Mouse (Mus musculus) left cerebral cortex, adult 11 months (tissue): Measurements from ENCODE around the gene Pla2g7.
A peak's percentile ranks its signal among the peaks of the same experiment; 100 is the strongest.
"Not testable (repeated sequence)": the region's sequence is repeated elsewhere in the genome, so short reads cannot be mapped to it uniquely, and the experiment has no call there.

Experiments used
- DNase-seq: peaks from one replicate; pipeline ENCODE4 v3.0.0; 2022; ENCODE audit warnings: low spot score

The Pla2g7 gene

DNA sequence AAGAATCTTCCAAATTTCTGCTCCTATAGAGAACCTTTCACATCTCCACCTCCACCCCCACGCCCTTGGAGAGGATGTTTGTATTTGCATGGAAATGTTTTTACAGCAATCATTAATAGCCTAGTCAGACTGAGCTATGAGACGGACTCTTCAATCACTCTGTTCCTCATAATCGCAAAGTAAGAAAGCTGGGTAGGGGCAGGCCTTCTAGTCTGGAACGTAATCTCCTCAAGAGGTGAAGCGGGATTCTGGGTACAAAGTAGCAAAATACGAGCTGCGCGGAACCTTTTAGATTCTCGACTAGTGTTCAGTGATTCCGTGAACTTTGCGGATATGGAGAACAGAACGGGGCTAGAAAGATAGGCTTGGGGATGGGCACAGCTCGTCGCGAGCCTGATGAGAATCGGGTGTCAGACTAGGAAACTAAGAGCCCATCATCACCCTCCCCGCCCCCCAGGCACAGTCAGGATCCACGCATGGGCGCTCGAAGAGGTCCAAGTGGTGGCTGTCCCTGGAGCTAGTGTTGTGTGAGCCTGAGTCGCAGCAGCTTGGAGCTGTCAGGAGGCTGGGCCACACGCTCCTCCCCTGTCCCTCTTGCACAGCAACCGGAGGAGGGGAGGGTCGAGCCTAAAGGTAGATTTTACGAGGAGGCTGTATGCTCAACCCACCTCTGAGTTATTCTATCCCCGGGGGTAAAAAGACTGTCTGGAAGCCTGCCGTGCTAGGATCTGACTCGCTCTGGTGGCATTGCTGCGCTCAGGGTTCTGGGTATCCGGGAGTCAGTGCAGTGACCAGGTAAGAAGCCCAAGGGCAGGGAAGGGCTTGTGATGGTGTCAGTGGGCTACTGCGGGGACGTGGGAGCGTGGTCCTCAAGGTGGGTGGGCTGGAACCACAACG, at the start of gene Pla2g7:
Gene Pla2g7 (plus strand): TSS at position 107 of the 897 bp plus-strand sequence.
- DNase-seq, result no peak

DNA sequence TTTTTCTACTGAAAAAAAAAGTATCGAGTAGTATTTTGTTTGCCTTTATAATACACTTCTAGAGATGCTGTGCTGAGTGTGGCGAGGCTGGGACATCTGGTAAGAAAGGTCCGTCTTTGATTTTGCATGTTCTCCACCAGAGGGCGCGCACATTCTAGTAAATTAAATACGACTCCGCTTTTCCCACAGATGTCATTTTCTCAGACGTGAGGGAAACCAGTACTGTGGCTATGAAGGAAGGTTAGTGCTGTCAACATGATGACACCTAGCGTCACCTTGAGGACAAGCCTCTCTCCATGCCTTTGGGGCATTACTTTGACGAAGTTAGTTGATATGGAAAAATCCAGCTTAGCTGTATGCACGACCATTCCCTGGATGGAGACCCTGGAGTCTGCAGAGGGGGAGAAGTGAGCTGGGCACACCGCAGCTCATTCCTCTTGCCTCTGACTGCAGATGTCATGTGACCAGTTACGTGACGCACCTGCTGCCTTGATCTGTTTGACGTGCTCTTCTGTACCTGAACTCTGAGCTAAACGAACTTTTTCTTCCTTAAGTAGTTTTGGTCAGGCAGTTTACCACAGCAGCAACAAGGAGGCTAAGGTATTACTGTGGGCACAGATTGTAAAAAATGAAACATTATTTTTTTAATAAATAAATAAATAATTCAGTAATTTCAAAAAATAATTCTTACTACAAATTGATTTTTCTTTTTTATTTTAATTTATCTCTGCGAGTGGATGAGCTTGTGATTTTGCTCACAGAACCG, 49.1 kb upstream of the Pla2g7 start:
- DNase-seq, result peak; percentile 24

DNA sequence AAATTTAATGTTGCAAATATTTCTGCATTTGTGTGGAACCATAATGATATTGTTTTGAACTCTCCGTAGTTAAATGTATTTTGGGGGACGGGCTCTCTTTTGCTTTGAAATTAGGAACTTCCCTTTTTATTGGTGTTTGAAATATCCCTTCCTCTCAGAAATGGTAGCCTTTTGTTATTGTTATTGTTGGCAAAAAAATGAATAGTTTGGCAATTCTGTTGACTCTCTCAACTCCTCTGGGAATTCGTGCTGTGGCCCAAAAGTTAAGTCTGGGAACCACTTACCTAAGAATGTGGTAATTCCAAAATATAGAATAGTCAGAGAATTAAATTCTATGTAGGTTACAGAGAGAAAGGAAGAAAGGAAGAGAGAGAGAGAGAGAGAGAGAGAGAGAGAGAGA, 47.7 kb upstream of the Pla2g7 start:
- no peak for DNase-seq

DNA sequence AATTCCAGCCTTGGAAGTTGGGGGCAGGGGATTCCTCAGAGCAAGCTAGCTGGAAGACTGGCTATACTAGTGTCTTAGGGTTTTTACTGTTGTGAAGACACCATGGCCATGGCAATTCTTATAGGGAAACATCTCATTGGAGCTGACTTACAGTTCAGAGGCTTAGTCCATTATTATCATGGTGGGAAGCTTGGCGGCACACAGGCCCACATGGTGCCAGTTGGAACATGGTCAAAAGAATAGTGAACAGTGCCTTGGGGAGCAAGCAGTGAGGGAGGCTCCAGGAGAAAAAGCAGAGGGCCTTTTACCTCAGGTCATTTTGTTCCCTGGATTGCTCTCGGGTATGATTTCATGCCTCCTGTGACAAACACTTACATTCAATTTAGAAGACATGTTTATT, 37.4 kb upstream of the Pla2g7 start:
- DNase-seq, result no peak

DNA sequence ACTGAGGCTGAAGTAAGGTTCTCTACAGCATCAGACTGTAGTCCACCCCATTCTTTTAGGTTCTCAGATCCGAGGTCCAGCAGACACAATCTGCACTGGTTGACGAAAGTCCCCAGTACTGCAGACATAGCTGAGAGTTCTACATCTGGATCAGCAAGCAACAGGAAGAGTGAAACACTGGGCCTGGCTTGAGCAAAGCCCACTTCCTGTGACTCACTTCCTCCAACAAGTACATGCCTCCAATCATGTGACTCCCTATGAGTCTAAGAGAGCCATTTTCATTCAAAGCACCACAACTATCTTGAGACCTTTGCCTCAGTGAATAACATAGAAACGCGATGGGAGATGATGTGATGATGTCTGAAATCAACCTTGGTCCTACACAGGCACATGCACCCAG, 36.7 kb upstream of the Pla2g7 start:
- no peak for DNase-seq

DNA sequence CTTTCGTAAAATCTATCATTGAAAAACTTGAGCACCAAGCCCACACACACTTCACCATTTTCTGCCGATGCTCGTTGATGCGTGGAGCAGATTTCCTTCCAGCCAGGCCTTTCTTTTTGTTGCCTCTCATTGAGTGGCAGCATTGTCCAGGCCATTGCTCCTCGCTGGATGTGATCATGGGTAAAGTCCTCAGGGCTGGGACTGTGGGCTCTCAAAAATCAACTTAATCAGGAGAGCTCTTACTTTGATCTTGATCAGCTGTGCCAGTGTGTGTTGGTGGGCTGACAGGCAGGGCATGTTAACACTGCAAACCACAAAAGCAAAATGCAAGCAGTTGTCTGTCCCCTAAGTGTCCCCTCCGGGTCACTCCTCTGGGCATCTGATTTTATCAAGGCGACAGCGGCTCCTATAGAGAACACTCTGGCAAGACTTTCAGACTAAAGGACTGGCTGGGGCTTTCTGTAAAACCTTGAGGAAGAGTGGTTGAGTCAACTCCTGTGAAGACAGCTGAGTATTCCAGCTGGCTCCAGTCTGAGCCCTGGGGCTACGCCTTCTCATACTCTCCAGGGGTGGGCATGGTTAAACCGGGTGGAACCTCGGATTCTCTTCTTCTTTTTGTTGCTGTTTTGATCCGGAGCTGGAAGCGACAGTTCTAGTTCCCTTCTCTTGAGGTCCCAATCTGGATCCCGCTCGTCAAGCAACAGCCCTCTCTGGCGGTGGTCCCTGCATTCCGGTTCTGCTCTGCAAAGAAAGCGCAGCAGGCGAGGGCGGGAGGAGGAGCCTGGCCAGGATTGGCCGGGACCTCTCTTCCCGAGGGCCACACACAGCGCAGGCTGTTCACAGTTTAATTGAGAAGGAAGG, 33.3 kb upstream of the Pla2g7 start:
- no peak for DNase-seq

DNA sequence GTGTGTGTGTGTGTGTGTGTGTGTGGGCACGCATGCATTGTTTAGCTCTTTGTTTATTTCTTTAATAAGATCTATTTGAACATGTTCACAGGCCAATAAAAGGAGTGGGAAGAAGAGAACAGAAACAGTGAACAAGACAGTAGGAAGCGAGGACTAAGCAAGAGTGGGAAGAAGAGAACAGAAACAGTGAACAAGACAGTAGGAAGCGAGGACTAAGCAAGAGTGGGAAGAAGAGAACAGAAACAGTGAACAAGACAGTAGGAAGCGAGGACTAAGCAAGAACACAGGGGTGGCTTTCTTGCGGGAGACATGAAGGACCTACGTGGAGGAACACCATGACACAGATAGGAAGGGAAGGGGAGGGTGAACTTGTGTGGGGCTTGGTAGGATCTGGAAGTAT, 31.1 kb upstream of the Pla2g7 start:
- DNase-seq, result not testable (repeated sequence)

DNA sequence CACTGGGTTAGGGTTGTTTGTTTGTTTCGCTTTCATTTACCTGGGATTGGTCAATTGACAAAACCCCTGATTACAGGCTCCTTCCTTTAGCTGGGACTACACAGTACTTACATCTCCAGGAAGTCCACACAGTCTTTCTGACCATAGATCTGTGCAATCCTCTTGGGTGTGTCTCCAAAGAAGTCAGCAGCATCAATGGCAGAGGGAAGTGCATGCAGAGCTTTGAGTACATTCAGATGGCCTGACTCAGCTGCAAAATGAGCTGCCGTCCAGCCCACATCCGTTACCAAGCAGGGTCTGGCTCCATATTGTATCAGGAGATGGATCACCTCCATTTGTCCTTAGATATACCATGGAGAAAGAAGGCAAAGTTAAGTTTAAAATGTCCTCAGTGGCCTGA, 29.1 kb upstream of the Pla2g7 start:
- no peak for DNase-seq

DNA sequence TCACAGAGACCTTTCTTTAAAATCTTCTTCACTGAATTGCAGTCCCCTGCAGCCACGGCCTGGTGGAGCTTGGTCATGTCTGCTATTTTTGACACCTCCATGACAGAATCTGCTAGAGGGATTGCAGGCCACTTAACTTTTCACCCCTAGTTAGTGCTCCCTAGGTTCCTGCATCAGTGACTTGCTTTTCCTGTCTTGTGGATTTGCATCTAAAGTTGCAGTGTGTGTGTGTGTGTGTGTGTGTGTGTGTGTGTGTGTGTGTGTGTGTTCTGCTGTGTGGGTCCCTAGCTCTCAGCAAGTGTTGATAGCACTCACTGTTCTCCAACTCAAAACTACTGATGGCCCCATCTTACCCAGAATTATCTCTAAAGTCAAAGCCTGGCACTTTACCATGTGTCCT, 24.4 kb upstream of the Pla2g7 start, which contains the start of gene Ankrd66:
Gene Ankrd66 (minus strand): TSS at position 101 of the 400 bp plus-strand sequence.
- no peak for DNase-seq

DNA sequence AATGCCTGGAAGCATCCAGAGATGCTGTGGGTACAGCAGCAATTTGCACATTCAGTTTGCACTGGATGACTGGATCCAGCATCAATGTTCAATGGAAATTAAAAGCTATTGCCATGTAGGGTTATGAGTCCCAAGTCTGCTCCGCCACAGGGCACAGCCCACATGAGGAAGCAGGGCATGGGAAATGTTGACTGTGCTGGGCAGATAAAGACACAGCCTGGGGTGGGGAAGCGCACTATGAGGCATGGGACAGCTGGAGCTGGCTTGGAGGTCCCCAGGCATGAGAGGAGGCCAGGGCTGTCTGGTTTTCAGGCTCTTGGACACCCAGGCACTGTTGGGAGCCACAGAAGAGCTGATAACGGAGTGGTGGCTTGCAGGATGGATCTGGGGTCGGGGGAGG, 23.9 kb upstream of the Pla2g7 start:
- no peak for DNase-seq

DNA sequence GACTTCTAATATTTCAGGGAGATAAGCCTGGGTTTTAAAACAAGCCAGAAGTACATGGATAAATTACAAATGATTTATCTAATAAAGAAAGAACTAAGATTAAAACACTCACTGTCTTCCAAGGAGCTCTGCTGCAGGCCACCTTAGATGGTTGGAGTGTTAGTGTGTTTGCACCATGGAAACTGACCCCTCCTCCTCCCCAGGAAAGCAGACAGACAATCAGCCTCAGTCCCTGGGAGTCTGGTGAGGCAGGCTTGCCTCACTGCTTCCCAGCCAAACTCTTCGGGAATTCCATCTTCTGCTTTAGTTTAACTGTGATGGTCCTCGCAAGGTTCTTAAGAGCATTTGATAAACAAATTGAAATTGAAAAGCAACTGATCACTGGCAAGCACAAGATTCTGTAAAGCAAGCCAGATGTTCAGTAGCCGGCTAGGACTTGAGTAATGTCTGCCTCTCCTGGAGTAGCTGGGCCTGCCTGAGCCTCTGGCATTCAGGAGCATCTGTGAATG, 16.7 kb upstream of the Pla2g7 start:
- DNase-seq, result no peak

DNA sequence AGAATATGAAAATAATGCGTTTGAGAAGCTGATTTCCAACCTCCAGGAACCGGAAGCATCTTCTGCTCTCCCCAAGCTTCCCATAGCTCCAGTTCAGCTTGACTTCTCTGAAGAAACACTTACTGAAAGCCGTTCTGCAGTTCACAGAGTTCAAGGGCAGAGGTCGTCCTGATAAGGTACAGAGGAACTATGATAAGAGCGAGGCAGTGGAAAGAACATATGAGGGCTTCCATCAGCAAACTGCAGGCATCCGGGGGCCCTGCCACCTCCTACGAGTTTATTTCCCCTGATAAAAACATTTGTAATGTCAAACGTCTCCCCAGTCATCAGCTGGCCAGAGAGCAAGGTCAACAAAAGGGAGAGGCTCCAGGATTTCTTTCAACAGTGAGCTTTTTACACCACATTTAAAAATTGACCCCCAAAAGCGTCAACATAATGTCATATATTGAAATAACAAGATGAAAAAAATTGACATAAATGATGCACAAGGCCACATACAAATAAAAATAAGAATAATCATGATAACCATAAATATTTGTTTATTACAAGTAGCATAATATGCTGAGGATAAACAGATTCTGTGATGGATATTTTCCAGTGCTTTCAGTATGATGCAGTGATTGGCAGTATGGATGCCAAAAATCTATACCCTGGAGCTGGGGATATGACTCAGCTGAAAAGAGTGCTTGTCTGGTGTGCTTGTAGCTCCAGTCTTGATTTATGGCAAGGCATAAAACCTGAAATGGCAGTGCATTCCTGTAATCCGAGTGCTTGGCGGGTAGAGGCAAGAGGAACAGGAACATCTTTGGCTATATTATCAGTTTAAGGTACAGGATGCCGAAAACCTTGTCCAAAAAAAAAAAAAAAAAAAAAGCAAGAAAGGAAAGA, 13.1 kb upstream of the Pla2g7 start:
- DNase-seq, result no peak

DNA sequence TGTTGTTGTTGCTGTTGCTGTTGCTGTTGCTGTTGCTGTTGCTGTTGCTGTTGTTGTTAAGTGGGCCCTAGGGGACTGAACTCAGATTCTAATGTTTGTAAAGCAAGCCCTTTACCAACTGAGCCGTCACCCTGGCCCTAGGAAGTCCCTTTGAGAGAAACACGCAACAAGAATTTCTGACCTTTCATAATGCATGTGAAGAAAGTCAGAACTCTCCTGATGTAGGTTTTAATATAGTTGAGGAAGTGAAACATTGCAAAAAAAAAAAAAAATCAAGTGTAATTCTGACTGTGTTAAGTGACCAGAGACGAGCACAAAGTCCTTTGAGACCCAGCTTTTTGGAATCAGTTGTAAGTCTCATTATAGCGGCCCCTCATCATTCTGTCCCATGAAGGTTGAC, 10.8 kb upstream of the Pla2g7 start:
- DNase-seq, result no peak

DNA sequence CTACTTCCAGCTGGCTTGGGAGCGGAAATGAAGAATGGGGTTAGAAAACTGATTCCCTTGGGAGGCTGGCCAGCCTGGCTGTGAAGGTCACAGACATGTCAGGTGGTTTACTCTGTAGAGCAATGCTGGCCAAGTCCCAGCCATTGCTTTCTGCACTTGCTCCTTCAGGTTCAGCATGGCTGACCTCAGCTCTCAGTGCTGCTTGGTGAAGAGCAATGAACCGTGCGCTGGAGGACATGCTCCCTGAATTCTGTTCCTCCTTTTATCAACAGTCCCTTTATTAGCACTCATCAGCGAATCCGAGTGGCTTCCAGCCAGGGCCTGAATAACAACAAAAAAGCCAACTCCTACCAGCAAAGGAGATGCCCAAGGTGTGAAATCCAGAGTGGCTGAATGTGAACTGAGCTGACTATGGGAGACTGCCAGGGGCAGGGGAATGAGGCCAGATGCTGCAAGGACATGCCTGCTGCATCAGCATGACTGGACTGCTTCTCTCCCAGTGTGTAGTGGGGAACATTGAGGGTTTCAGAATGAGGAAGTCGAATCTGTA, 10.3 kb upstream of the Pla2g7 start:
- DNase-seq, result no peak

DNA sequence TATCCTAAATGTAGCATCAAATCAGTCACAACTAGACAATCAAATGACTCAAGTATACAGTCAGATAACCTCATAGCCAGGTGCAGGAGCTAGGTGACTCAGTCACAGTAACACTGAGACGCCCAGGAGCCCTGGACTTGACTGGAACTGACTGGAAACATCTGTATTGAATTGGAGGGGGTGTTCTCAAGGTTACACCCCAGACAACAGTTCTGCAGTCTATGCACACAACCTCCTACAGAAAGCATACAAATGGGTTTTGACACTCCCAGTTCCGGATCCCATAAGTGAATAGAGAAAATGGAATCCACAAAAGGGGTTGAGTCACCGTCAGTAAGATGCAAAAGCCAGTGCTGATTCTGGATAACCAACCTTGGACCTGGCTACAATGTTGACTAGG, 9.2 kb upstream of the Pla2g7 start:
- DNase-seq, result no peak

DNA sequence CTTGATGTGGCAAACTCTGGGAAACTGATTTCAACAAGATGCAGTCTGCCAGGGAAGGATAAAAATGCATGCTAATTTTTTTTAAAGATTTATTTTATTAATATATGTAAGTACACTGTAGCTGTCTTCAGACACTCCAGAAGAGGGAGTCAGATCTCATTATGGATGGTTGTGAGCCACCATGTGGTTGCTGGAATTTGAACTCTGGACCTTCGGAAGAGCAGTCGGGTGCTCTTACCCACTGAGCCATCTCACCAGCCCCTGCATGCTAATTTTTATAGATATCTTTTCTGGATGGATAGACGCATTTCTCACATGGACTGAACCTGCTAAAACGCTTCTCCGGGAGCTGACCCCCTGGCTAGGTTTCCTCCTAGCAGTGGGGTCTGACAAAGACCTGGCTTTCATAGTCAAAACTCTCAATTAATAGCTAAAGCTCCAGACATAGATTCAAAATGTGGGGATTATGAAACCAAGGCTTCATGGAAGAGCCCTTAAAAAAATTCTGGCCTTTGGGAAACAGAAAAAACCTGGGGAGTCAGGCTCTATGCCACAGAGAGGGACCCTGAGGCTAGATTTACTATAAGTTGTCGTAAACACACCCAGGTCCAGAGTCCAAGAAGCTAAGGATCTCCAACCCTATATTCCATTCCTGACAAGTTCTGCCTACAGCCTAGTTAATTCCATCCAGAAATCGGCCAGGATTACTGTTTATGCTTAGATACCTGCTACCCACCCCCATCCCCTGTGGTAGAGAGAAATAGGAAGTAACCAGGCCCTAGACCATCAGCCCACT, 4.5 kb upstream of the Pla2g7 start:
- no peak for DNase-seq

DNA sequence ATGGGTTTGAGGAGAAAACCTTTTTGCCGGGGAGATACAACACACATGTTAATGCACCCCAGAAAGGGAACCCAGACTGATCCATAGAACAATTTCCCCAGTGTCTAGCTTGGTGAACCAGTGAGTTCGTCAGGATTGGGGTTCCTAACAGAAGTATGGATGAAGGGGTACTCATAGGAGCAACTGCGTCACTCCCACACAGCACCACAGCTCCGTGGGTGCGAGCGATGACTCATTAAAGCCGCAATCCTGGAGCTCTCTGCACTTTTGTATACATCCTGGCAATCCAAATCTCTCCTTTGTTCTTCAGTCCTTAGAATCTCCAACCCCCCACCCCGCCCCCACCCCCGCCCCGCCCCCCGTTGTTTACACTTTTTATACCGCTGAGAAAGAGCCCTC, 306 bp upstream of the Pla2g7 start:
- no peak for DNase-seq

DNA sequence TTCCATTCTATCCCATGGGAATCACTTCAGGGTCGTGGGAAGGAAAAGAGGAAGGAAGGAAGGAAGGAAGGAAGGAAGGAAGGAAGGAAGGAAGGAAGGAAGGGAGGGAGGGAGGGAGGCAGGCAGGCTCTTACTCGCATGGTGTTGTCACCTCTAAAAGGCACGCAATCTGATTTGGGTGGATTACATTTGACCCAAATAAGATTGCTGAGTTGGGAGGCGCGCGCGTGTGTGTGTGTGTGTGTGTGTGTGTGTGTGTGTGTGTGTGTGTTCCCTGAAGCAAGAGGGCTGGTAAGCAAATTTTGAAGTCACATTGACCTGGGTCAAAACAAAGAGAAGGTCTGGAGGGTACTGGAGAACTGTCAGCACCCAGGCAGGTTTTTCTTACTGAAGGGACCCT, 1.4 kb downstream of the Pla2g7 start:
- no peak for DNase-seq

DNA sequence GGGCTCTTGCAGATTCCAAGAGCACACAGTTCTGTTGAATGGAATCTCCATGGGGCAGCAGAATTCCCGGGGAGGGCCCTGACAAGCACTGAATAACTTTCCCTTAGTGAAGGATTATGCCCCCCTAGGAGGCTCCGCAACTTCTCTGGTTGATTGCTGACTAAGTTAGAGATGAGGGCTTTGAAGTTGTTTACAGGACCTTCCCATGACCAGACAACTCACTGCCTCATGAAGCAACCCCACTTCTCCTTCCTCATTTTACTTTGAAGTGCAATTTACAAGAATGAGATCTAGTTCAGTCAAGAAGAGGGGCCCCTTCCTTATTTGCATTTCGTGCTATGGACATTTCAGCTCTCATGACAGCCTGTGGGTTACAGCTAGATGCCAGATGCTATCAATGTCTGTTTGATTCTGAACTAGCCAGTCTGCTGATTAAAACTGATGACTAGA, 5.8 kb downstream of the Pla2g7 start:
- no peak for DNase-seq

DNA sequence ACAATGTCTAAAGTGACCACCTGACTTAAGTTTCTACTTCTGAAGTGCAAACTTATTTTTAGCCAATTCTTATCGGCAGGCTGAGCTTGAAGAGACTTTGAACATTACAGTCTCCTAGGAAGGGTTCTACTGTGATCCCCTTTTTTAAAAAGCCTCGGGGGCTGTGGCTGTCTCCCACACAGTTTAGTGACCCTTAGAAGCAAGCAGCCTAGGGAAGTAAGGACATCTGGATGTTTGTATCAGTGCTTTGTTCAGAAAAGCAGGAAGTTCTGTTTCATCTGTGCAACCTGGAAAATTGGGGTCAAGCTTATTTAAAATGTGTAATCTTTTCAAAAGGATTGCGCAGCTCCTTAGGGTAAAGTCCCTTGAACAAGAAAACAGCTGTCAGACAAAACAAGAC, 12.6 kb downstream of the Pla2g7 start:
- DNase-seq, result no peak
